Mouse (Mus musculus): ENCODE results near the gene Olfr90. TPM values are rescaled to one million over a fixed set of nuclear protein-coding genes. Genes with fewer than 3 reads are reported as not detected.

Gene Olfr90
- polyA plus RNA-seq, 1 experiment, result not detected

DNA sequence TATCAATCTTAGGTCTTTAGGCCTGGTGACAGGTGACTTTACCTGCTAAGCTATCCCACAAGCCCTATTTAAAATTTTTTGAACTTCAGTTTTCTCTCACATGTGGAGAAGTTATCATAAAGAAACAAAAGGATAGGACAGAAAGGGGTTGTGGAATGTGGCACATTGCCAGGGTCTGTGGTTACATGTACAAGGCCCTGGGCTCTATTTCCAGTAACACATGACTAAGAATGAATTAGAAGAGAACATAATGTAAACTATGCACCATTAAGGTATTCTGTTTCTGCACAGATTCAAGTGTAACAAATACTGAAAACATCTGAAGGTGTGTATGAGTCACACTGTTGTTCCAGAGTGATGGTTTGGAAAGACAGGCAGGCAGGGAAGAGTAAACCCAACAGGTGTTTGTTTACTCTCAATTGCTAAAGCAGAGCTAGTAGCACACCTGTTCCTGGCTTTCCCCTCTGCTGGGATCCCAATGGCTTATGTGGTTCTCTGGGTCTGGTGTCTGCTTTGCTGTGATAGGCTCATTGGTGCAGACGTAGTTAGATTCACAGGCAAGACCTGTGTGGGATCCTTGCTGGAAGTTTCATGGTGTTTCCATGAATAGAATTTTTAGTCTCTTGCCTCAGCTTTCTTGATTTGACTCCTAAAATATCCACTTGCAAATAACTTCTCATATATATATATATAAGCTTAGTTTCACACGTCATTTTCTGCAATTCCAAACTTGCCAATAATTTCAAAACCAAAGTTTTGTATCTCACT, 49.0 kb downstream of the Olfr90 start:
- Histone ChIP-seq H3K9me3 (ENCODE audit: control insufficient read depth, low read length) (no peaks in the 10 kb centered on the region), H3K4me3 (replicated peaks) (no peak overlapping the region), H3K27me3 (ENCODE audit: control insufficient read depth) (peaks cover 9% of the 10 kb centered on the region), H3K4me1 (ENCODE audit: control insufficient read depth) (no peaks in the 10 kb centered on the region), H3K36me3 (ENCODE audit: control insufficient read depth) (no peaks in the 10 kb centered on the region)
- TF ChIP-seq TAL1 (IDR thresholded peaks at IDR 0.05; ENCODE audit: low read length) (no peak), GATA1 (IDR thresholded peaks at IDR 0.05; ENCODE audit: low read length) (no peak)

Other genes with a start within 250 kb of the Olfr90 start
- 0.08 TPM in 2 replicates for gene Trim15, start 221.3 kb downstream of the Olfr90 start, polyA plus RNA-seq (2012)
- 33.1 and 48.3 TPM in 2 replicates for gene Trim10, start 218.9 kb downstream of the Olfr90 start, polyA plus RNA-seq (2012)
- gene Trim40, start 198.4 kb downstream of the Olfr90 start, polyA plus RNA-seq (2012), result not detected in 2 replicates
- gene Trim31, start 190.4 kb downstream of the Olfr90 start, polyA plus RNA-seq (2012), result 0.02 TPM in 1 of 2 replicates, not detected in the other
- gene Rnf39, start 145.6 kb downstream of the Olfr90 start, polyA plus RNA-seq (2012), result not detected in 2 replicates
- gene Ppp1r11, start 136.8 kb downstream of the Olfr90 start, polyA plus RNA-seq (2012), result 7.6 and 9.0 TPM in 2 replicates
- 0.28 and 0.48 TPM in 2 replicates for gene Znrd1, start 129.9 kb downstream of the Olfr90 start, polyA plus RNA-seq (2012)
- 0.04 and 0.07 TPM in 2 replicates for gene Znrd1as, start 129.9 kb downstream of the Olfr90 start, polyA plus RNA-seq (2012)
- not detected in 2 replicates for gene 2410137M14Rik, start 107.3 kb downstream of the Olfr90 start, polyA plus RNA-seq (2012)
- gene H2-M5, start 99.0 kb downstream of the Olfr90 start, polyA plus RNA-seq (2012), result not detected in 2 replicates
- gene Zfp57, start 87.3 kb downstream of the Olfr90 start, polyA plus RNA-seq (2012), result not detected in 2 replicates
- not detected in 2 replicates for gene Mog, start 65.1 kb downstream of the Olfr90 start, polyA plus RNA-seq (2012)
- gene Gabbr1, start 42.5 kb downstream of the Olfr90 start, polyA plus RNA-seq (2012), result 0.08 TPM in 1 of 2 replicates, not detected in the other
- 0.04 TPM in 1 of 2 replicates, not detected in the other for gene Olfr91, start 9.8 kb upstream of the Olfr90 start, polyA plus RNA-seq (2012)
- gene Olfr92, start 31.6 kb upstream of the Olfr90 start, polyA plus RNA-seq (2012), result not detected in 2 replicates
- not detected in 2 replicates for gene Olfr93, start 73.0 kb upstream of the Olfr90 start, polyA plus RNA-seq (2012)
- not detected in 2 replicates for gene Ubd, start 105.4 kb upstream of the Olfr90 start, polyA plus RNA-seq (2012)
- gene Olfr94, start 112.5 kb upstream of the Olfr90 start, polyA plus RNA-seq (2012), result not detected in 2 replicates
- gene Olfr95, start 124.6 kb upstream of the Olfr90 start, polyA plus RNA-seq (2012), result not detected in 2 replicates
- gene Olfr96, start 131.6 kb upstream of the Olfr90 start, polyA plus RNA-seq (2012), result not detected in 2 replicates
- gene Olfr97, start 148.8 kb upstream of the Olfr90 start, polyA plus RNA-seq (2012), result not detected in 2 replicates
- gene Olfr98, start 175.2 kb upstream of the Olfr90 start, polyA plus RNA-seq (2012), result 0.06 TPM in 1 of 2 replicates, not detected in the other
- not detected in 2 replicates for gene H2-M3, start 181.7 kb upstream of the Olfr90 start, polyA plus RNA-seq (2012)
- gene Olfr99, start 195.0 kb upstream of the Olfr90 start, polyA plus RNA-seq (2012), result not detected in 2 replicates
- 0.02 TPM in 1 of 2 replicates, not detected in the other for gene Olfr101, start 215.8 kb upstream of the Olfr90 start, polyA plus RNA-seq (2012)
- not detected in 2 replicates for gene Olfr102, start 228.6 kb upstream of the Olfr90 start, polyA plus RNA-seq (2012)

Data from erythroblast, embryonic 14.5 days (primary cell).